Mouse (Mus musculus): ENCODE data around the gene Endov. TPM values are rescaled to one million over a fixed set of nuclear protein-coding genes. Genes with fewer than 3 reads are reported as not detected.

The Endov gene
- polyA plus RNA-seq, 1 experiment, result 18.1 TPM

DNA sequence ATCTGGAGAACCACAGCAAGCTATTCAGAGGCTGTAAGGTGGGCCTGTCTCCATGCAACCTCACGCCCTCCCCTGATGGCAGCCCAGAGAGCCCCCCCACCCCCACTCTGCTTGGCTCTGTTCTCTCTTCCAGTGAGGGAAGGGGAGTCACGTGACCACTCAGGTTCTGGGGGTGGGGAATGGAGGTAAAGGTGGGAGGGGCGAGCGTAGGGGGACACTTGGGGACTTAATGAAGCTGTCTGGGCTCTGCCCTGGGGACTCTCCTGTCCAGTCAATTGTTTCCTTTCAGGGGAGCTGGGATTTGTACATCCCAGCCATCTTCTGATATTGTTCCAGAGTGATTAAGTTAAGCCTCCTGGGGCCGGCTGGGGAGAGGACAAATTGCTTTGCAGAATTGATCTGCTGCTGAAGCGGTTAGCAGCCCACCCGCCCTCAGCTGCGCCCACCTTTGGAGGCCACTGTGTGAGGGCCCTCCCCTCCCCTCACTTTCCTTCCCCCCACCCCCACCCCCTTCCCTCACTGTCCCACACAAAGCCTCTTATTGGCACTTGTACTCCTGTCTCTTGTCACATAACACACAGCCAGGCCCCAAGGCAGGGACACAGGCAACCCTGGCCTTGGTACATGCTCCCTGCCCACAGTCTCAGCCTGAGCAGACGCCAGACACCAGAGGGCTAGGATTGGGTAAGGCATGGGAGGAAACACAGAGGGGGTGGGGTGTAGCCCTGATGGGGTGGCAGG lies 67.9 kb downstream of the Endov start:
- Histone ChIP-seq H3K4me3 (ENCODE audit: low read depth, low read length) (no peak overlapping the region), H3K27ac (ENCODE audit: insufficient read depth, low read depth, low read length) (no peak overlapping the region), H3K4me1 (ENCODE audit: control insufficient read depth, insufficient read depth, insufficient read length, low read length) (no peaks in the 10 kb centered on the region), H3K36me3 (ENCODE audit: control insufficient read depth, insufficient read depth, low read length) (no peaks in the 10 kb centered on the region), H3K27me3 (ENCODE audit: control insufficient read depth, insufficient read depth, low read length) (0 out of 2 replicates have a peak, but pooled peaks cover 13% of the 10 kb centered on the region)
- TF ChIP-seq POLR2A (IDR thresholded peaks at IDR 0.05; ENCODE audit: low read depth, low read length) (no peak), CTCF (IDR thresholded peaks at IDR 0.05; ENCODE audit: extremely low read depth, insufficient read length, insufficient replicate concordance, low read depth, low read length) (no peak)
- WGBS, result 29% methylated on average over 9 of the region's 9 CpGs

Other genes starting within 250 kb of the Endov start
- gene Gaa, start 223.5 kb upstream of the Endov start, polyA plus RNA-seq (2012; rRNA removed), result 35.8 TPM in 2 replicates
- 27.7 and 56.5 TPM in 2 replicates for gene Eif4a3, start 191.3 kb upstream of the Endov start, polyA plus RNA-seq (2012; rRNA removed)
- gene Card14, start 183.6 kb upstream of the Endov start, polyA plus RNA-seq (2012; rRNA removed), result 3.5 and 7.1 TPM in 2 replicates
- 12.6 and 19.2 TPM in 2 replicates for gene Sgsh, start 135.8 kb upstream of the Endov start, polyA plus RNA-seq (2012; rRNA removed)
- gene Slc26a11, start 135.8 kb upstream of the Endov start, polyA plus RNA-seq (2012; rRNA removed), result 9.7 and 17.3 TPM in 2 replicates
- gene Rnf213, start 98.2 kb upstream of the Endov start, polyA plus RNA-seq (2012; rRNA removed), result 11.9 and 34.7 TPM in 2 replicates
- gene Nptx1, start 56.4 kb downstream of the Endov start, polyA plus RNA-seq (2012; rRNA removed), result 0.49 and 1.0 TPM in 2 replicates
- 15.7 and 26.8 TPM in 2 replicates for gene Rptor, start 111.6 kb downstream of the Endov start, polyA plus RNA-seq (2012; rRNA removed)